In genomic region chr12:109393795-109394194, GRCm38 (mm10) we compare ENCODE assay signal across 8 mouse cellular contexts. TPM values are rescaled to one million over a fixed set of nuclear protein-coding genes. Genes with fewer than 3 reads are reported as not detected.
DNase-seq lines count a peak whose midpoint lies in the region; ATAC-seq lines count a peak whose summit lies in the region.

No protein-coding gene starts in this region.

- peak overlapping the region; percentile 26; the same call in 1 of the 2 replicates for H3K27ac ChIP-seq in limb, embryonic 10.5 days
- H3K27ac ChIP-seq in midbrain, embryonic 11.5 days (ENCODE audit: low read depth, low read length), result peak overlapping the region; percentile 25; the same call in 1 of the 2 replicates

- no peaks in the 10 kb centered on the region for H3K36me3 ChIP-seq in limb, embryonic 10.5 days
- H3K36me3 ChIP-seq in midbrain, embryonic 11.5 days (ENCODE audit: control insufficient read depth, insufficient read depth, low read length), result no peaks in the 10 kb centered on the region

- peak; percentile 84 for ATAC-seq in midbrain, embryonic 11.5 days (ENCODE audit: low FRiP score)
- no peak for ATAC-seq in inflammation-experienced regulatory T-cells, adult 6 months

- intact Hi-C loops in gastrocnemius, postnatal 36 days (cut with DNase I), result loop anchor here (2.0 kb wide), 2 partner anchors 439 to 491 kb away; no protein-coding TSS in a partner anchor

- peaks cover 31% of the 10 kb centered on the region for H3K4me1 ChIP-seq in limb, embryonic 10.5 days
- peaks cover 4% of the 10 kb centered on the region for H3K4me1 ChIP-seq in midbrain, embryonic 11.5 days (ENCODE audit: control insufficient read depth, insufficient read depth, low read length)

- H3K27me3 ChIP-seq in limb, embryonic 10.5 days (ENCODE audit: low read depth, poor library complexity, severe bottlenecking), result peaks cover 30% of the 10 kb centered on the region
- H3K27me3 ChIP-seq in midbrain, embryonic 11.5 days (ENCODE audit: control insufficient read depth, insufficient read depth, low read length), result peaks cover 8% of the 10 kb centered on the region; the same call in 1 of the 2 replicates

- H3K4me2 ChIP-seq in midbrain, embryonic 11.5 days, result peak overlapping the region; percentile 26; the same call in 1 of the 2 replicates

- peak overlapping the region; percentile 28 for H3K4me3 ChIP-seq in limb, embryonic 10.5 days
- no peak overlapping the region for H3K4me3 ChIP-seq in midbrain, embryonic 11.5 days (ENCODE audit: low read depth, low read length)

- 0 out of 2 replicates have a peak overlapping the region, but pooled peaks have one; percentile 12 for H3K9ac ChIP-seq in midbrain, embryonic 11.5 days (ENCODE audit: low read length)

- no peaks in the 10 kb centered on the region for H3K9me3 ChIP-seq in limb, embryonic 10.5 days (replicated peaks)
- H3K9me3 ChIP-seq in midbrain, embryonic 11.5 days (ENCODE audit: control insufficient read depth, low read length), result no peaks in the 10 kb centered on the region

- DNase-seq in adrenal gland, adult 2 months, result peak; percentile 81
- DNase-seq in embryo, embryonic 10 days (ENCODE audit: low spot score), result peak; percentile 93
- peak; percentile 70 to 78 for DNase-seq in gastrocnemius, postnatal 36 days
- DNase-seq in induced T-regulatory cell, adult 2 months (ENCODE audit: low read depth), result peak; percentile 46
- DNase-seq in limb, embryonic 10.5 days (ENCODE audit: low spot score), result peak; percentile 91
- peak; percentile 99 for DNase-seq in midbrain, embryonic 11.5 days (ENCODE audit: low spot score, missing footprints)
- DNase-seq in spleen, adult 18-20 months, result peak; percentile 53 to 74

- WGBS in limb, embryonic 10.5 days, result 6% methylated on average over 15 of the region's 15 CpGs
- 4% methylated on average over 15 of the region's 15 CpGs for WGBS in midbrain, embryonic 11.5 days

RNA-seq across cellular contexts. Expression of gene Dlk1, which starts 58.8 kb away (rescaled TPM):
- total RNA-seq in adrenal gland, adult 2 months (2021), result 100 to 1,000 TPM; 623 to 917 TPM
- polyA plus RNA-seq in adrenal gland, adult 2 months (2012; rRNA removed), result 1,239 and 1,424 TPM in 2 replicates
- 1 to 10 TPM; 3.6 to 5.8 TPM for total RNA-seq in gastrocnemius, postnatal 36 days (2021)
- polyA plus RNA-seq in limb, embryonic 10.5 days (2016; fragmentation: Nextera tagmentation; extraction: Ambion mirVana), result 106 and 159 TPM in 2 replicates
- 75.1 and 76.7 TPM in 2 replicates for polyA plus RNA-seq in midbrain, embryonic 11.5 days (2014; fragmentation: Nextera tagmentation; extraction: Ambion mirVana)
- polyA plus RNA-seq in inflammation-experienced regulatory T-cells, adult 6 months (2017; shearing (Covaris generic)), result not detected

Comparison
In these comparisons a context has a peak if more than half of its experiments do, and no peak if none do; other contexts are left out.
1. DNase-seq: peak in every context shown above with its lines; median percentile 99 in midbrain, embryonic 11.5 days; 93 in embryo, embryonic 10 days; 91 in limb, embryonic 10.5 days; 81 in adrenal gland, adult 2 months; 74 in gastrocnemius, postnatal 36 days; 64 in spleen, adult 18-20 months; 46 in induced T-regulatory cell, adult 2 months.
2. RNA of gene Dlk1, which starts 58.8 kb away (polyA plus RNA-seq): 1,239 to 1,424 TPM in adrenal gland, adult 2 months, 106 to 159 TPM in limb, embryonic 10.5 days and 75.1 to 76.7 TPM in midbrain, embryonic 11.5 days; not detected in inflammation-experienced regulatory T-cells, adult 6 months; every median in the first group is over 10 times any median in the second.